Mouse (Mus musculus) layer of hippocampus, adult 9-11 months (tissue): ENCODE results near the gene 2510002D24Rik.
"Not testable (repeated sequence)": the region's sequence is repeated elsewhere in the genome, so short reads cannot be mapped to it uniquely, and the experiment has no call there.

Source experiments
- DNase-seq: peaks from one replicate; pipeline ENCODE4 v3.0.0; 2022

Gene 2510002D24Rik

GRCm38 (mm10) chr16:18836468-18837208, at the start of gene 2510002D24Rik, which contains the start of gene Gm28539:
Gene 2510002D24Rik (plus strand): TSS chr16:18836578.
Gene Gm28539 (plus strand): TSS chr16:18836584.
- peak; percentile 95 for DNase-seq

GRCm38 (mm10) chr16:18786652-18787051, 49.7 kb upstream of the 2510002D24Rik start:
- DNase-seq, result no peak

- DNase-seq, result no peak
Observed at GRCm38 (mm10) chr16:18788627-18789406, 47.6 kb upstream of the 2510002D24Rik start.

GRCm38 (mm10) chr16:18795223-18795899, 41.0 kb upstream of the 2510002D24Rik start:
- DNase-seq, result peak; percentile 23

GRCm38 (mm10) chr16:18796645-18797044, 39.7 kb upstream of the 2510002D24Rik start:
- no peak for DNase-seq

- DNase-seq, result no peak
Observed at GRCm38 (mm10) chr16:18798151-18798550, 38.2 kb upstream of the 2510002D24Rik start.

- DNase-seq, result peak; percentile 42
Observed at GRCm38 (mm10) chr16:18798841-18799240, 37.5 kb upstream of the 2510002D24Rik start.

- no peak for DNase-seq
Observed at GRCm38 (mm10) chr16:18805746-18806145, 30.6 kb upstream of the 2510002D24Rik start.

- DNase-seq, result no peak
Observed at GRCm38 (mm10) chr16:18809001-18809400, 27.4 kb upstream of the 2510002D24Rik start.

GRCm38 (mm10) chr16:18811032-18811431, 25.3 kb upstream of the 2510002D24Rik start:
- DNase-seq, result no peak

GRCm38 (mm10) chr16:18811468-18812384, 24.7 kb upstream of the 2510002D24Rik start, which contains the start of the genes Ufd1 and Cdc45:
Gene Ufd1 (plus strand): TSS chr16:18811779.
Gene Cdc45 (minus strand): TSS chr16:18811987.
- peak; percentile 95 for DNase-seq

GRCm38 (mm10) chr16:18812385-18812910, 23.9 kb upstream of the 2510002D24Rik start:
- DNase-seq, result no peak

- DNase-seq, result no peak
Observed at GRCm38 (mm10) chr16:18822356-18822755, 14.0 kb upstream of the 2510002D24Rik start.

- peak; percentile 72 for DNase-seq
Observed at GRCm38 (mm10) chr16:18822925-18823324, 13.5 kb upstream of the 2510002D24Rik start.

- no peak for DNase-seq
Observed at GRCm38 (mm10) chr16:18828630-18829029, 7.7 kb upstream of the 2510002D24Rik start.

GRCm38 (mm10) chr16:18829102-18829501, 7.3 kb upstream of the 2510002D24Rik start:
- DNase-seq, result no peak

GRCm38 (mm10) chr16:18833486-18833885, 2.9 kb upstream of the 2510002D24Rik start:
- DNase-seq, result no peak

- no peak for DNase-seq
Observed at GRCm38 (mm10) chr16:18836073-18836467, 308 bp upstream of the 2510002D24Rik start.

- no peak for DNase-seq
Observed at GRCm38 (mm10) chr16:18838346-18838745, 2.0 kb downstream of the 2510002D24Rik start.

GRCm38 (mm10) chr16:18846301-18846820, 10.0 kb downstream of the 2510002D24Rik start:
- no peak for DNase-seq

- not testable (repeated sequence) for DNase-seq
Observed at GRCm38 (mm10) chr16:18849521-18850190, 13.3 kb downstream of the 2510002D24Rik start.
